Mouse (Mus musculus): ENCODE data around the gene Cbx8.

DNA sequence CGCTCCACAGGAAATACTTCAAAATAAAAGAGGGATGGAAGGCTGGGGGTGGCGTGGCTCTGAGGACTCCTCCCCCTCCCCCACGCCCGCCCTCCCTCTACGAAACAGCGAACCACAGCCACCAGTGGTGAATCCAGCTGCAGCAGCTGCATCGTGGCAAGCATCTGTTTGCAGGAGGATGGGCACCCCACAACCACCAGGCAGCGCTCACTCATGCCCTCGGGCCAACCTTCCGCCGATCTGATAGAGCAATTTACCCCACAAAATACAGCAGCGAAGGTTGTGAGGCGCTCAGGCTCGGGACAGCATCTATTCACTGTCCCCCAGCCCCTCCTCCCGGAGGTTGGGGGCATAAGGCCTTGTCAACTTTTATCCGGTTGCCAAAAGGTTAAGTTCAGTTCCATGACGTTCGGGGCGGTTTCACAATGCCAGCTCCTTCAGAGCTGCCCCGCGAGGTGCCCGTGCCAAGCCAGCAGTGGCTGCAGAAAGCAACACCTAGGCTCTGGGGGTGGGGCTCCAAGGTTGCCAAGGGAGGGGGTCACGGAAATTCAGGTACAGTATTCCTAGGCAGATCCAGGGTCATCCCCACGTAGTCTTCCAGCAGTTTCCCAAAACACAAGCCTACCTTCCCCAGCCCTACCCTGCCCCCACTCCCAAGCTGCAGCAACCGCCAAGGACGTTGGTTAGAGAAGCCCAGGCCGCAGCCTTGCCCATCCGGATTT lies 43.1 kb upstream of the Cbx8 start:
- 0 out of 2 replicates have a peak, but pooled peaks have one; percentile 6 for TF ChIP-seq CTCF (IDR thresholded peaks at IDR 0.05; ENCODE audit: extremely low read depth, insufficient read length, insufficient replicate concordance, low read depth, low read length)
- no peak for TF ChIP-seq POLR2A (IDR thresholded peaks at IDR 0.05; ENCODE audit: low read depth, low read length)

All from small intestine, adult 2 months (tissue).